Mouse (Mus musculus) embryonic facial prominence, embryonic 14.5 days (tissue): Measurements from ENCODE around the gene Btbd6. TPM values are rescaled to one million over a fixed set of nuclear protein-coding genes. Genes with fewer than 3 reads are reported as not detected.

Experiments used
- ATAC-seq: fragments of 200-750 bp; cut with Nextera tagmentation; 2 replicates; pipeline ENCODE4 v1.8.0; 2017; ENCODE audit warnings: low read depth, moderate number of reproducible peaks, moderate TSS enrichment
- DNase-seq: peaks from one replicate; pipeline ENCODE4 v3.0.0-alpha.2; 2015; ENCODE audit warnings: low spot score
- H3K27ac ChIP-seq: fragments of 300-500 bp; sonication (generic); replicated peaks from 2 replicates; pipeline ENCODE4 v1.5.1; 2014; ENCODE audit warnings: low read depth, mild to moderate bottlenecking, low read length, moderate library complexity
- H3K27me3 ChIP-seq: fragments of 300-500 bp; sonication (generic); replicated peaks from 2 replicates; pipeline ENCODE4 v1.6.1; 2014; ENCODE audit warnings: low read length; ENCODE audit not compliant: control insufficient read depth, insufficient read depth
- H3K36me3 ChIP-seq: fragments of 300-500 bp; sonication (generic); 2 replicates; pipeline ENCODE4 v1.6.1; 2014; ENCODE audit warnings: low read length, mixed read lengths; ENCODE audit not compliant: control insufficient read depth, insufficient read depth
- H3K4me1 ChIP-seq: fragments of 300-500 bp; sonication (generic); 2 replicates; pipeline ENCODE4 v1.6.1; 2014; ENCODE audit warnings: antibody characterized with exemption, low read length; ENCODE audit not compliant: control insufficient read depth, insufficient read depth
- H3K4me2 ChIP-seq: fragments of 300-500 bp; sonication (generic); 2 replicates; pipeline ENCODE4 v1.6.1; 2014; ENCODE audit warnings: low read depth, mild to moderate bottlenecking, low read length, moderate library complexity, mixed read lengths
- H3K4me3 ChIP-seq: fragments of 300-500 bp; sonication (generic); 2 replicates; pipeline ENCODE4 v1.5.1; 2014; ENCODE audit warnings: low read depth, mild to moderate bottlenecking, low read length
- H3K9ac ChIP-seq: fragments of 300-500 bp; sonication (generic); 2 replicates; pipeline ENCODE4 v1.6.1; 2014; ENCODE audit warnings: low read depth, mild to moderate bottlenecking, low read length, moderate library complexity, mixed read lengths
- H3K9me3 ChIP-seq: fragments of 300-500 bp; sonication (generic); 2 replicates; pipeline ENCODE4 v1.6.1; 2016; ENCODE audit warnings: low read length; ENCODE audit not compliant: control insufficient read depth
- WGBS: fragments of 180-500 bp; shearing (Covaris S2); extraction: QIAGEN DNeasy Blood & Tissue Kit; methylation state at CpG from one replicate; pipeline ENCODE4 v1.1.7; 2014; 5-methylcytosine and 5-hydroxymethylcytosine counted together
- polyA plus RNA-seq: library from polyadenylated mRNA; unstranded; fragments of >200 nt; fragmentation: Nextera tagmentation; extraction: Ambion mirVana; gene quantifications from 2 replicates; pipeline ENCODE4 v1.2.1, GENCODE M21; 2014

The Btbd6 gene
- polyA plus RNA-seq, 1 experiment from 2014 or later: 22.8 TPM

DNA sequence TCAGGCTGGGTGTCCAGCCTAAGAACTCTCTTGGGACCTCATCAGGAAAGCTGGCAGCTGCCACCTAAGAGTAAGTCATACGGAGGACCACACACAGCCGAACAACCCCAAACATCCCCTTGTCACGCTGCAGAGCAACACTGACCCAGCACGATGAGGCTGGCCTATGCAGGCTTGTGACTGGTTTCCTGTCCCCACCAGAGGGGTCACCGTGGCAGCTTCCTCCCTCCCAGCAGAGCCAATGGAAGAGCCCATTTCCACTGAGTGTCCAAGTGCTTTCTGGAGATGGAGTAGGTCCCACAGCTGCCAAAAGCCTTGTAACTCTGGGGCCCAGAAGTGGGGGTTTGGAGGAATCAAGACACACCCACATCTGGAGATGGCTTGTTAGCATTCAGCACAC, 14.4 kb upstream of the Btbd6 start:
- ATAC-seq (no peak; the same call in 1 of the 2 replicates), DNase-seq (no peak)
- Histone ChIP-seq H3K9me3 (no peaks in the 10 kb centered on the region), H3K27ac (no peak overlapping the region), H3K4me2 (no peak overlapping the region), H3K4me3 (no peak overlapping the region), H3K4me1 (no peaks in the 10 kb centered on the region), H3K36me3 (peaks cover 88% of the 10 kb centered on the region), H3K9ac (no peak overlapping the region), H3K27me3 (no peaks in the 10 kb centered on the region)
- 81% methylated on average over 5 of the region's 5 CpGs for WGBS

DNA sequence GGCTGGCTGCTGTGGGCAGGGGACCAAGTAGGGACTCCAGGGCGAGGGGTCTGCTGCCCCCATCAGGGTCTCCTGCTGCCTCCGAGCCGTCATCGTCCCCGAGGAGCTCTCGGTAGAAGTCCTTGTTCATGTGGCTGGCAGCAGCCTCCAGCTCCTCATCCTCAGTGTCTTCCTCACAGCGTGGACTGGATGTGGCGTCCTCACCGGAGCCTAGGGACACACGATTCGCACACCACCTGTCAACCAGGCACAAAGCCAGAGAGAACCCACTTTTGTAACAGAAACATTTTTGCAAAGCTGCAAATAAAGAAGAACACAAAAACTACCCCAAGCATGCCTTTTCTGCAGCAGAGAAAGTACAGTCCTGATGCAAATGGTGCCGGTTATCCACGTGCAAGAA, 10.5 kb upstream of the Btbd6 start:
- H3K27ac ChIP-seq: no peak overlapping the region
- H3K9ac ChIP-seq: no peak overlapping the region
- H3K4me1 ChIP-seq: no peaks in the 10 kb centered on the region
- 92% methylated on average over 13 of the region's 13 CpGs for WGBS
- H3K4me2 ChIP-seq: no peak overlapping the region
- H3K4me3 ChIP-seq: no peak overlapping the region
- DNase-seq (no peak), ATAC-seq (no peak)
- no peaks in the 10 kb centered on the region for H3K27me3 ChIP-seq
- H3K9me3 ChIP-seq: no peaks in the 10 kb centered on the region
- peaks cover 100% of the 10 kb centered on the region for H3K36me3 ChIP-seq

DNA sequence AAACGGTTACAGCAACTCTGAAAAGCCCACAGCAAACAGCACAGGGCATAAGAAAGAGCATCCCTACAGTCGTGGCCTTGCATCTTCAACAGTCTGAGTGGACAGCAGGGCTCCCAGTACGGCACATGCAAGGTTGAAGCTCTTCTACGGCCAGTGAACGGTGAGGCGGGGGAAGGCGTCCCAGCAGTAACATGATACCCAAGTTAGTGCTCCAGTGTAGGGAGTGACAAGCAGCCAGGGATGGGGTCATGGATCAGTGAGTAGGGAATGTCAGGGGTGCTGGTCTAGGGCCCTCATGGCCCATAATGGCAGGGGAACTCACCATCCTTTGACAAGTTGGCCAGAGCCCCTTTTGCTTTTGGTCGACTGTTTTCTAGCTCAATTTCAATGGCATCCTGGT, 7.3 kb upstream of the Btbd6 start:
- ATAC-seq (no peak), DNase-seq (no peak)
- no peak overlapping the region for H3K9ac ChIP-seq
- H3K9me3 ChIP-seq: no peaks in the 10 kb centered on the region
- no peaks in the 10 kb centered on the region for H3K4me1 ChIP-seq
- no peak overlapping the region for H3K4me2 ChIP-seq
- H3K4me3 ChIP-seq: no peak overlapping the region
- WGBS: 64% methylated on average over 8 of the region's 8 CpGs
- no peak overlapping the region for H3K27ac ChIP-seq
- H3K27me3 ChIP-seq: no peaks in the 10 kb centered on the region
- peaks cover 100% of the 10 kb centered on the region for H3K36me3 ChIP-seq

- WGBS: 90% methylated on average over 6 of the region's 6 CpGs
- ATAC-seq: no peak
- Histone ChIP-seq H3K4me2 (no peak overlapping the region), H3K36me3 (peaks cover 99% of the 10 kb centered on the region), H3K9me3 (no peaks in the 10 kb centered on the region), H3K4me1 (no peaks in the 10 kb centered on the region), H3K9ac (no peak overlapping the region), H3K4me3 (no peak overlapping the region), H3K27me3 (no peaks in the 10 kb centered on the region), H3K27ac (no peak overlapping the region)
- DNase-seq: no peak
These were observed 6.7 kb upstream of the Btbd6 start for GRCm38 (mm10) chr12:112969616-112970015.

GRCm38 (mm10) chr12:112974736-112975135, 1.5 kb upstream of the Btbd6 start:
- ATAC-seq: no peak

GRCm38 (mm10) chr12:112977156-112977555, 874 bp downstream of the Btbd6 start:
- DNase-seq (no peak), ATAC-seq (no peak)

More at GRCm38 (mm10) chr12:112974736-112975135, 1.5 kb upstream of the Btbd6 start:
- WGBS: 85% methylated on average over 9 of the region's 9 CpGs
- H3K9ac ChIP-seq: no peak overlapping the region
- H3K36me3 ChIP-seq: peaks cover 74% of the 10 kb centered on the region
- H3K4me2 ChIP-seq: no peak overlapping the region
- no peak overlapping the region for H3K27ac ChIP-seq
- no peaks in the 10 kb centered on the region for H3K9me3 ChIP-seq
- DNase-seq: no peak
- no peak overlapping the region for H3K4me3 ChIP-seq
- no peaks in the 10 kb centered on the region for H3K27me3 ChIP-seq
- H3K4me1 ChIP-seq: peaks cover 3% of the 10 kb centered on the region

GRCm38 (mm10) chr12:112982031-112982430, 5.7 kb downstream of the Btbd6 start:
- ATAC-seq (peak; percentile 35; the same call in 1 of the 2 replicates), DNase-seq (peak; percentile 19)
- peaks cover 3% of the 10 kb centered on the region for H3K4me1 ChIP-seq
- no peaks in the 10 kb centered on the region for H3K27me3 ChIP-seq
- no peak overlapping the region for H3K4me3 ChIP-seq
- 0 out of 2 replicates have a peak overlapping the region, but pooled peaks have one; percentile 48 for H3K27ac ChIP-seq
- no peak overlapping the region for H3K4me2 ChIP-seq
- H3K36me3 ChIP-seq: peaks cover 89% of the 10 kb centered on the region
- no peak overlapping the region for H3K9ac ChIP-seq
- 78% methylated on average over 2 of the region's 2 CpGs for WGBS
- no peaks in the 10 kb centered on the region for H3K9me3 ChIP-seq

More at GRCm38 (mm10) chr12:112977156-112977555, 874 bp downstream of the Btbd6 start:
- WGBS: 40% methylated on average over 12 of the region's 12 CpGs
- peaks cover 74% of the 10 kb centered on the region for H3K36me3 ChIP-seq
- H3K4me2 ChIP-seq: peak overlapping the region; percentile 61
- peaks cover 3% of the 10 kb centered on the region for H3K4me1 ChIP-seq
- peak overlapping the region; percentile 83 for H3K9ac ChIP-seq
- peak overlapping the region; percentile 83 for H3K27ac ChIP-seq
- peak overlapping the region; percentile 59 for H3K4me3 ChIP-seq
- no peaks in the 10 kb centered on the region for H3K27me3 ChIP-seq
- H3K9me3 ChIP-seq: no peaks in the 10 kb centered on the region

GRCm38 (mm10) chr12:112985346-112985745, 9.1 kb downstream of the Btbd6 start:
- WGBS: 91% methylated on average over 6 of the region's 6 CpGs
- Histone ChIP-seq H3K4me3 (no peak overlapping the region), H3K36me3 (peaks cover 75% of the 10 kb centered on the region), H3K4me1 (no peaks in the 10 kb centered on the region), H3K9ac (no peak overlapping the region), H3K4me2 (no peak overlapping the region), H3K9me3 (no peaks in the 10 kb centered on the region), H3K27ac (no peak overlapping the region), H3K27me3 (no peaks in the 10 kb centered on the region)
- DNase-seq (no peak), ATAC-seq (no peak)

DNA sequence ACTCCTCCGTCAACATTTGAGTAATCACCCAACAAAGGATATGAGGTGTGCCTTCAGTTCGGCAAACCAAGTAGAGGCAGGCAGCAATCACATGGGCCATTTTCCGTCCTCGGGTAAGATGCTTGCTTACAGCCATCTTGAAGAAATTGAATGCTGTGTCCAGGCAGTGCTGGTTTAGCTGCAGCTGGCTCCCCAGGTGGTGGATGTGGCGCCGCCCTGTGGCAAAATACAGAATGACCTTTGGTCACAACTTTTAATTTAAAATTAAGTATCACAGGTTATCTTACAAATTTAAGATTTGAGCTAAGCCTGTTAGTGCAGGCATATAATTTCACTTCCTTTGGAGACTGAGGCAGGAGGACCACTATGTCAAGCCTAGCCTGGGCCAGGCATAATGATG, 11.6 kb downstream of the Btbd6 start:
- Histone ChIP-seq H3K9ac (no peak overlapping the region), H3K4me3 (no peak overlapping the region), H3K9me3 (no peaks in the 10 kb centered on the region), H3K4me2 (no peak overlapping the region), H3K36me3 (peaks cover 63% of the 10 kb centered on the region), H3K4me1 (no peaks in the 10 kb centered on the region), H3K27me3 (no peaks in the 10 kb centered on the region), H3K27ac (no peak overlapping the region)
- no peak for DNase-seq
- no peak for ATAC-seq
- WGBS: 66% methylated on average over 6 of the region's 6 CpGs
